ENCODE assay signal across 27 mouse cellular contexts in genomic region chr19:22222520-22222919, GRCm38 (mm10).
A peak's percentile ranks its signal among the peaks of the same experiment; 100 is the strongest.
DNase-seq lines count a peak whose midpoint lies in the region; ATAC-seq and TF ChIP-seq lines count a peak whose summit lies in the region.
"Had no signal": no experiment of that assay in that cellular context is flagged by ENCODE, and none has a peak within 500 bp of the region (broad histone marks: within the 10 kb centered on the region; RNA-seq: fewer than 3 reads in every experiment).

No protein-coding gene starts in this region.

- no peaks in the 10 kb centered on the region for H3K36me3 ChIP-seq in forebrain, embryonic 16.5 days (ENCODE audit: control insufficient read depth, insufficient read depth)
- H3K36me3 ChIP-seq in forebrain, embryonic 10.5 days (replicated peaks): no peaks in the 10 kb centered on the region
- H3K36me3 ChIP-seq in hindbrain, postnatal 0 days (ENCODE audit: insufficient read depth, low read length): no peaks in the 10 kb centered on the region
- no peaks in the 10 kb centered on the region for H3K36me3 ChIP-seq in neural tube, embryonic 15.5 days
- H3K36me3 ChIP-seq: embryonic facial prominence, embryonic 15.5 days; heart, embryonic 12.5 days; limb, embryonic 12.5 days; neural tube, embryonic 12.5 days had no signal

- H3K4me2 ChIP-seq in forebrain, embryonic 16.5 days (ENCODE audit: low read length): no peak overlapping the region
- no peak overlapping the region for H3K4me2 ChIP-seq in hindbrain, postnatal 0 days (ENCODE audit: low read depth, low read length)
- H3K4me2 ChIP-seq in neural tube, embryonic 15.5 days: no peak overlapping the region
- H3K4me2 ChIP-seq: embryonic facial prominence, embryonic 15.5 days; heart, embryonic 12.5 days; limb, embryonic 12.5 days; liver, embryonic 11.5 days; neural tube, embryonic 12.5 days had no signal

- H3K4me3 ChIP-seq in forebrain, embryonic 16.5 days (replicated peaks; ENCODE audit: low read length): no peak overlapping the region
- H3K4me3 ChIP-seq in forebrain, embryonic 10.5 days: no peak overlapping the region
- no peak overlapping the region for H3K4me3 ChIP-seq in hindbrain, postnatal 0 days (ENCODE audit: low read length)
- H3K4me3 ChIP-seq in neural tube, embryonic 15.5 days (replicated peaks): no peak overlapping the region
- H3K4me3 ChIP-seq: embryonic facial prominence, embryonic 15.5 days; heart, embryonic 12.5 days; layer of hippocampus, adult 2 months; limb, embryonic 12.5 days; neural tube, embryonic 12.5 days had no signal

- H3K4me1 ChIP-seq in forebrain, embryonic 16.5 days (replicated peaks; ENCODE audit: control insufficient read depth, insufficient read depth, low read length): no peaks in the 10 kb centered on the region
- H3K4me1 ChIP-seq in forebrain, embryonic 10.5 days: no peaks in the 10 kb centered on the region
- no peaks in the 10 kb centered on the region for H3K4me1 ChIP-seq in hindbrain, postnatal 0 days (ENCODE audit: insufficient read depth, low read length)
- no peaks in the 10 kb centered on the region for H3K4me1 ChIP-seq in neural tube, embryonic 15.5 days
- H3K4me1 ChIP-seq: embryonic facial prominence, embryonic 15.5 days; heart, embryonic 12.5 days; limb, embryonic 12.5 days; neural tube, embryonic 12.5 days had no signal

- 54% methylated on average over 2 of the region's 2 CpGs for WGBS in forebrain, embryonic 16.5 days
- WGBS in forebrain, embryonic 10.5 days: 79% methylated on average over 2 of the region's 2 CpGs
- 50% methylated on average over 2 of the region's 2 CpGs for WGBS in hindbrain, postnatal 0 days
- 48% methylated on average over 2 of the region's 2 CpGs for WGBS in neural tube, embryonic 15.5 days

- 0 out of 2 replicates have a peak, but pooled peaks have one; percentile 40 for ATAC-seq in forebrain, embryonic 16.5 days
- ATAC-seq in hindbrain, postnatal 0 days: peak; percentile 66; the same call in 1 of the 2 replicates
- ATAC-seq in neural tube, embryonic 15.5 days (ENCODE audit: low FRiP score): peak; percentile 24; the same call in 1 of the 2 replicates
- ATAC-seq: CD4-positive, CD25-positive, alpha-beta regulatory T cell, adult 4 months; liver, postnatal 0 days had no signal

- no peak overlapping the region for H3K27ac ChIP-seq in forebrain, embryonic 16.5 days (ENCODE audit: low read length)
- no peak overlapping the region for H3K27ac ChIP-seq in forebrain, embryonic 10.5 days
- H3K27ac ChIP-seq in hindbrain, postnatal 0 days: no peak overlapping the region
- no peak overlapping the region for H3K27ac ChIP-seq in neural tube, embryonic 15.5 days (replicated peaks)
- H3K27ac ChIP-seq: embryonic facial prominence, embryonic 15.5 days; kidney, postnatal 0 days; layer of hippocampus, adult 2 months; limb, embryonic 12.5 days; neural tube, embryonic 12.5 days had no signal

- DNase-seq in forebrain, embryonic 10.5 days (ENCODE audit: extremely low spot score, low spot score): no peak
- DNase-seq in retina, postnatal 1 day: peak; percentile 2
- DNase-seq in retina, embryonic 14.5 days (ENCODE audit: low spot score): no peak
- DNase-seq in hindbrain, postnatal 0 days (ENCODE audit: low spot score): peak; percentile 32
- no peak for DNase-seq in heart, postnatal 10 days
- DNase-seq in left cerebral cortex, postnatal 36 days (ENCODE audit: low spot score in 2 of 2): no peak
- DNase-seq: adrenal gland, postnatal 14 days; cerebellum, adult 11 months; cerebellum, adult 9-11 months; gastrocnemius, postnatal 25 days; heart, adult 18-20 months; heart, postnatal 14 days; kidney, adult 11 months; liver, postnatal 0 days; lung, postnatal 10 days; thymus, adult 18-20 months; thymus, postnatal 36 days had no signal

- intact Hi-C loops in heart, postnatal 10 days (cut with DNase I): no loop called here
- intact Hi-C loops in left cerebral cortex, postnatal 36 days (cut with DNase I): no loop called here

- no peak for TF ChIP-seq CTCF in hindbrain, postnatal 0 days (IDR thresholded peaks at IDR 0.05; ENCODE audit: low read depth)

- H3K9me3 ChIP-seq in forebrain, embryonic 16.5 days (ENCODE audit: control insufficient read depth, low read length): no peaks in the 10 kb centered on the region
- H3K9me3 ChIP-seq in forebrain, embryonic 10.5 days: no peaks in the 10 kb centered on the region
- no peaks in the 10 kb centered on the region for H3K9me3 ChIP-seq in hindbrain, postnatal 0 days (ENCODE audit: low read length)
- no peaks in the 10 kb centered on the region for H3K9me3 ChIP-seq in neural tube, embryonic 15.5 days (replicated peaks)
- H3K9me3 ChIP-seq: embryonic facial prominence, embryonic 15.5 days; heart, embryonic 12.5 days; limb, embryonic 12.5 days; neural tube, embryonic 12.5 days had no signal

- no peak overlapping the region for H3K9ac ChIP-seq in forebrain, embryonic 16.5 days (replicated peaks; ENCODE audit: low read depth, low read length)
- no peak overlapping the region for H3K9ac ChIP-seq in hindbrain, postnatal 0 days (replicated peaks; ENCODE audit: low read length)
- no peak overlapping the region for H3K9ac ChIP-seq in neural tube, embryonic 15.5 days (replicated peaks)
- H3K9ac ChIP-seq: embryonic facial prominence, embryonic 15.5 days; heart, embryonic 12.5 days; limb, embryonic 12.5 days; liver, postnatal 0 days; neural tube, embryonic 12.5 days had no signal

- H3K27me3 ChIP-seq in forebrain, embryonic 16.5 days (replicated peaks; ENCODE audit: control insufficient read depth, insufficient read depth, low read length): no peaks in the 10 kb centered on the region
- no peaks in the 10 kb centered on the region for H3K27me3 ChIP-seq in forebrain, embryonic 10.5 days (ENCODE audit: poor library complexity, severe bottlenecking)
- H3K27me3 ChIP-seq in hindbrain, postnatal 0 days (ENCODE audit: insufficient read depth, low read length): no peaks in the 10 kb centered on the region
- no peaks in the 10 kb centered on the region for H3K27me3 ChIP-seq in neural tube, embryonic 15.5 days (replicated peaks)
- H3K27me3 ChIP-seq: embryonic facial prominence, embryonic 15.5 days; heart, embryonic 12.5 days; limb, embryonic 12.5 days; neural tube, embryonic 12.5 days had no signal

Comparison
In these comparisons a context has a peak if more than half of its experiments do, and no peak if none do; other contexts are left out.
1. DNase-seq: peak in retina, postnatal 1 day (single experiment) and hindbrain, postnatal 0 days (single experiment); none in forebrain, embryonic 10.5 days (single experiment), retina, embryonic 14.5 days (single experiment), heart, postnatal 10 days (0 of 2) and left cerebral cortex, postnatal 36 days (0 of 2).
2. Peak in every context shown above with its lines, with median percentiles within 50 percentile points of each other: ATAC-seq.